Mouse (Mus musculus) lung, embryonic 15.5 days (tissue): ENCODE results near the gene Ptprh. TPM values are rescaled to one million over a fixed set of nuclear protein-coding genes. Genes with fewer than 3 reads are reported as not detected.

Source experiments
- ATAC-seq: fragments of 200-750 bp; cut with Nextera tagmentation; 2 replicates; pipeline ENCODE4 v1.8.0; 2017; ENCODE audit warnings: moderate number of reproducible peaks, borderline replicate concordance; ENCODE audit not compliant: low FRiP score, low TSS enrichment; ENCODE audit errors: extremely low read depth
- H3K27ac ChIP-seq: fragments of 300-500 bp; sonication (generic); 2 replicates; pipeline ENCODE4 v1.5.1; 2015; ENCODE audit warnings: moderate library complexity, mild to moderate bottlenecking, inconsistent platforms
- H3K27me3 ChIP-seq: fragments of 300-500 bp; sonication (generic); 2 replicates; pipeline ENCODE4 v1.6.1; 2015; ENCODE audit warnings: inconsistent platforms
- H3K36me3 ChIP-seq: fragments of 300-500 bp; sonication (generic); 2 replicates; pipeline ENCODE4 v1.6.1; 2015; ENCODE audit warnings: inconsistent platforms
- H3K4me1 ChIP-seq: fragments of 300-500 bp; sonication (generic); 2 replicates; pipeline ENCODE4 v1.6.1; 2015; ENCODE audit warnings: inconsistent platforms
- H3K4me2 ChIP-seq: fragments of 300-500 bp; sonication (generic); 2 replicates; pipeline ENCODE4 v1.6.1; 2015; ENCODE audit warnings: inconsistent platforms, mild to moderate bottlenecking, moderate library complexity
- H3K4me3 ChIP-seq: fragments of 300-500 bp; sonication (generic); 2 replicates; pipeline ENCODE4 v1.5.1; 2015; ENCODE audit warnings: mild to moderate bottlenecking, inconsistent platforms
- H3K9ac ChIP-seq: fragments of 300-500 bp; sonication (generic); 2 replicates; pipeline ENCODE4 v1.6.1; 2015; ENCODE audit warnings: inconsistent platforms
- H3K9me3 ChIP-seq: fragments of 300-500 bp; sonication (generic); 2 replicates; pipeline ENCODE4 v1.6.1; 2016; ENCODE audit warnings: inconsistent platforms
- WGBS: fragments of 180-500 bp; shearing (Covaris S2); methylation state at CpG from one replicate; pipeline ENCODE4 v1.1.7; 2015; 5-methylcytosine and 5-hydroxymethylcytosine counted together
- polyA plus RNA-seq: library from polyadenylated mRNA; unstranded; fragments of >200 nt; fragmentation: Nextera tagmentation; extraction: Ambion mirVana; gene quantifications from 2 replicates; pipeline ENCODE4 v1.2.1, GENCODE M21; 2015

Gene Ptprh
- polyA plus RNA-seq, result not detected in 2 replicates

DNA sequence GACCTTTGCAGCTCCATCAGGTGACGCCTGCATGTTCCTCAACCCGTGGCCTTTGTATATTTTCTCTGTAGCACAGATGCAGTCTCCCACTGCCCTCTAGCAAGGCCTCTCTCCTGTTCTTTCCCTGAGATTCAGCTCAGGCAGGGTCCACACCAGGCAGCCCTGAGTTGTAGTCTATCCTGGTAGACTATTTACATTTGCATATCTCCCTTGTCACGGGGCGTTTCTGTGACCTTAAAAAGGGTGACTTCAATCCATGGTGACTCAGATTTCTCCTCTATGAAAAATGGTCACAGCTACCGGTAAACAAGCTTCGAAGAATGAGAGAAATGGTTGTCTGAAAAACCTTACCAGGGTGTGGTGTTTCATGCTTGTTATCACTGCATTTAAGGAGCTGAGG lies at the start of gene Ptprh:
Gene Ptprh (minus strand): TSS at position 169 of the 400 bp plus-strand sequence.
- no peak for ATAC-seq
- Histone ChIP-seq H3K4me2 (no peak within 1 kb of the TSS), H3K9ac (no peak within 1 kb of the TSS), H3K9me3 (no peaks in the 10 kb centered on the region), H3K36me3 (no peaks in the 10 kb centered on the region), H3K4me3 (no peak within 1 kb of the TSS), H3K27ac (no peak within 1 kb of the TSS), H3K27me3 (no peaks in the 10 kb centered on the region), H3K4me1 (no peaks in the 10 kb centered on the region)
- 43% methylated on average over 6 of the region's 6 CpGs for WGBS

DNA sequence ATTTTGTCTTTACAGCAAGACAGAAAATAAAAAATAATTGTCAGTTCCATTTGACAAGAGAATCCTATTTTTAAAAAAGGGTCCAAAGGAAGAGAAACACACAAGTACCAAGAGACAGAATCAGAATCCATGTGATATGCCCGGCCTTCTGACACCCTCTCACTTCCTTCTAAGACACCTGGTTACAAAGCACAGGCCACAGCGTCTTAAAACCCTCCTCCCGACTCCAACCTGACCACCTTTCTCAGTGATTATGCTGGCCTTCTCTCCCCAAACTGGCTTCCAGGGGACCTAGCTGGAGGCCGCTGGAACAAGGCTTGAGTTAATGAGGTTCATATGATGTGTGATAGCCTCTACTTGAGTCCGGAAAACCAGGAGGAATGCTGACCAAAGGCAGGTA lies 49.5 kb upstream of the Ptprh start:
- H3K27me3 ChIP-seq, result no peaks in the 10 kb centered on the region
- no peak overlapping the region for H3K9ac ChIP-seq
- no peaks in the 10 kb centered on the region for H3K9me3 ChIP-seq
- no peak for ATAC-seq
- H3K4me3 ChIP-seq, result no peak overlapping the region
- H3K36me3 ChIP-seq, result 0 out of 2 replicates have a peak, but pooled peaks cover 4% of the 10 kb centered on the region
- no peak overlapping the region for H3K27ac ChIP-seq
- WGBS, result 73% methylated on average over 5 of the region's 5 CpGs
- H3K4me2 ChIP-seq, result no peak overlapping the region
- peaks cover 37% of the 10 kb centered on the region for H3K4me1 ChIP-seq

- ATAC-seq, result no peak
Observed at GRCm38 (mm10) chr7:4652726-4653125, 48.9 kb upstream of the Ptprh start.

DNA sequence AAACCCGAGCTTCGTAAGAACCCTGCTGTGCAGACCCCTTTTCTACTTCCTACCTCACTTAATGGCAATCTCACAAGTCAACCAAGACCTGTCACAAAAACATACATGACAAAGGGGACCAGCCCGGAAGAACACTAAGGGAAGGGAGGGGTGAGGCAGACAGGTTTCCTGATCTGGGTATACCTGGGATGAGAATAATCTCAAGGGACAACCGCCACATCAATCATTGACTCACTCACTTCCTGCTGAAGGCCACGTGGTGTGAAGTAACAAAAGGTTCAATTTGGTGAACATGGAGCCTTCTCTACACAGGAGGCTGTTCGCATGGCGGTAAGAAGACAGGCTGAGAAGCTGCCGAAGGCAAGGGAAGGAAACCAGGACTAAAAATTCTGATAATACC lies 47.7 kb upstream of the Ptprh start:
- Histone ChIP-seq H3K36me3 (peaks cover 5% of the 10 kb centered on the region; the same call in 1 of the 2 replicates), H3K9me3 (no peaks in the 10 kb centered on the region), H3K4me1 (peaks cover 22% of the 10 kb centered on the region), H3K9ac (no peak overlapping the region), H3K27me3 (no peaks in the 10 kb centered on the region), H3K27ac (no peak overlapping the region), H3K4me3 (no peak overlapping the region), H3K4me2 (no peak overlapping the region)
- ATAC-seq, result no peak; the same call in 1 of the 2 replicates
- WGBS, result 68% methylated on average over 8 of the region's 8 CpGs

More at GRCm38 (mm10) chr7:4652726-4653125, 48.9 kb upstream of the Ptprh start:
- no peaks in the 10 kb centered on the region for H3K27me3 ChIP-seq
- H3K4me3 ChIP-seq, result no peak overlapping the region
- H3K36me3 ChIP-seq, result 0 out of 2 replicates have a peak, but pooled peaks cover 4% of the 10 kb centered on the region
- no peak overlapping the region for H3K9ac ChIP-seq
- H3K4me2 ChIP-seq, result no peak overlapping the region
- H3K4me1 ChIP-seq, result peaks cover 33% of the 10 kb centered on the region
- 77% methylated on average over 5 of the region's 5 CpGs for WGBS
- H3K9me3 ChIP-seq, result no peaks in the 10 kb centered on the region
- H3K27ac ChIP-seq, result no peak overlapping the region

GRCm38 (mm10) chr7:4647992-4648391 lies 44.2 kb upstream of the Ptprh start:
- H3K9me3 ChIP-seq, result no peaks in the 10 kb centered on the region
- H3K27me3 ChIP-seq, result no peaks in the 10 kb centered on the region
- H3K27ac ChIP-seq, result no peak overlapping the region
- no peak overlapping the region for H3K4me2 ChIP-seq
- no peak for ATAC-seq
- H3K4me1 ChIP-seq, result no peaks in the 10 kb centered on the region
- no peak overlapping the region for H3K9ac ChIP-seq
- H3K4me3 ChIP-seq, result no peak overlapping the region
- peaks cover 39% of the 10 kb centered on the region for H3K36me3 ChIP-seq
- 81% methylated on average over 2 of the region's 2 CpGs for WGBS

GRCm38 (mm10) chr7:4647291-4647690 lies 43.5 kb upstream of the Ptprh start:
- peaks cover 44% of the 10 kb centered on the region for H3K36me3 ChIP-seq
- H3K4me1 ChIP-seq, result no peaks in the 10 kb centered on the region
- no peak overlapping the region for H3K4me2 ChIP-seq
- no peak overlapping the region for H3K4me3 ChIP-seq
- WGBS, result 41% methylated on average over 6 of the region's 6 CpGs
- no peak overlapping the region for H3K9ac ChIP-seq
- H3K27ac ChIP-seq, result no peak overlapping the region
- H3K9me3 ChIP-seq, result no peaks in the 10 kb centered on the region
- no peak for ATAC-seq
- H3K27me3 ChIP-seq, result no peaks in the 10 kb centered on the region

- Histone ChIP-seq H3K4me1 (no peaks in the 10 kb centered on the region), H3K4me3 (no peak overlapping the region), H3K27ac (0 out of 2 replicates have a peak overlapping the region, but pooled peaks have one; percentile 4), H3K9me3 (no peaks in the 10 kb centered on the region), H3K9ac (no peak overlapping the region), H3K36me3 (peaks cover 49% of the 10 kb centered on the region), H3K4me2 (no peak overlapping the region), H3K27me3 (no peaks in the 10 kb centered on the region)
- no peak for ATAC-seq
- 84% methylated on average over 3 of the region's 3 CpGs for WGBS
Observed at GRCm38 (mm10) chr7:4646806-4647205, 43.0 kb upstream of the Ptprh start.

DNA sequence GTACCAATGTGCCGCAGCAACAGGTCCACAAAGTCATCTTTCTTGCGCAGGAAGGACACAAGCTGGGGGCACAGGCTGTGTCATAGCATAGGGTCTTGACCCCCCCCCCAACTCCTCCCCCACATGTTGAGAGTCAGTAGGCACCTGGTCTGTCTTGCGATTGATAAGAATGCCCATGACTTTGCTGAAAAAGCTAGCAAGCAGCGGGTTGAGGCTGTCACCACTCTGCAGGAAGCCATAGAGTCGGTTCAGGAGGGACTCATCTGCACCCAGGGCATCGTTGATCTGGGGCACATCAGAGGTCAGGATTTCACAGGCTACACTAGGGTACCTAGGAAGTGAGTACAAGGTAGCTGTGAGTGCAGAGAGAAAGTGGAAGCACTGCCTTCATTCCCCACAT lies 39.4 kb upstream of the Ptprh start:
- no peaks in the 10 kb centered on the region for H3K27me3 ChIP-seq
- ATAC-seq, result no peak

DNA sequence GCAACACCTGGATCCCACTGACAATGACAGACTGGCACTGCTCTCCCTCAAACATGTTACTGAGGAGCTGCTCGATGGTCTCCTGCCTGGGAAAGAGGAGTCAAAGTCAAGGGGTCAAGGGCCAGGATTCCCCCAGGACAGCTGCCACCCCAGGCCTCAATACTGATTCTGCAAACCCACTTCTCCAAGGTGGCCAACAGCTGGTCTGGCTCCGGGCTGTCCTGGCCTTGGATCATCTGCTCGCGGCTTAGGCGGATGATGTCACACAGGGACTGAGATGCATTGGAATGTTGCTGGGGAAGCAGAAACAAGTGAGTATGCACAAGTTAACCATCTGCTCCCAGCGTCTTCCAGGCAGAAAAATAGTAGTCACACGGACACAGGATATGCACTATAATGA lies 38.1 kb upstream of the Ptprh start:
- Histone ChIP-seq H3K36me3 (peaks cover 84% of the 10 kb centered on the region), H3K9me3 (no peaks in the 10 kb centered on the region), H3K27ac (no peak overlapping the region), H3K27me3 (no peaks in the 10 kb centered on the region), H3K9ac (no peak overlapping the region), H3K4me1 (no peaks in the 10 kb centered on the region), H3K4me3 (no peak overlapping the region), H3K4me2 (no peak overlapping the region)
- no peak for ATAC-seq
- WGBS, result 85% methylated on average over 7 of the region's 7 CpGs

More for the DNA sequence above, 39.4 kb upstream of the Ptprh start:
- Histone ChIP-seq H3K4me2 (no peak overlapping the region), H3K4me3 (no peak overlapping the region), H3K4me1 (no peaks in the 10 kb centered on the region), H3K9me3 (no peaks in the 10 kb centered on the region), H3K9ac (no peak overlapping the region), H3K36me3 (peaks cover 75% of the 10 kb centered on the region), H3K27ac (no peak overlapping the region)
- 90% methylated on average over 6 of the region's 6 CpGs for WGBS

DNA sequence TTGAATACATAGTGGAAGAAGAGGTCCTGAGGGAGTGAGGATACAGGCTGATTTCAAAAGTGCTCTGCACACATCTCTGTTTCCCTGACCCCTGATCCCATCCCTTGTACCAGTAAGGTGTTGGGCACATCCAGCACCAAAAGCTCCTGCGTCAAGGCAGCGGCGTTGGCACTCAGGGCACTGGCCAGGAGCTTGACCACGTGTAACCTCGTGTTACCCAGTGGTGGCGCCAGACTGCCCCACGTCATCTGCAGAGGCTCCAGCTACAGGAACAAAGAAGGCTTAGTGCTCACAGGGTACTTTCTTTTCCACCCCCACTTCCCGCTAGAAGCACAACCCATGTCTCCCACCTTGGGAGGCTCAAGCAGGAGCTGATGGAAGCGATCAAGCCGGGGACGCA lies 37.3 kb upstream of the Ptprh start:
- 80% methylated on average over 11 of the region's 11 CpGs for WGBS
- no peaks in the 10 kb centered on the region for H3K27me3 ChIP-seq
- H3K4me1 ChIP-seq, result no peaks in the 10 kb centered on the region

DNA sequence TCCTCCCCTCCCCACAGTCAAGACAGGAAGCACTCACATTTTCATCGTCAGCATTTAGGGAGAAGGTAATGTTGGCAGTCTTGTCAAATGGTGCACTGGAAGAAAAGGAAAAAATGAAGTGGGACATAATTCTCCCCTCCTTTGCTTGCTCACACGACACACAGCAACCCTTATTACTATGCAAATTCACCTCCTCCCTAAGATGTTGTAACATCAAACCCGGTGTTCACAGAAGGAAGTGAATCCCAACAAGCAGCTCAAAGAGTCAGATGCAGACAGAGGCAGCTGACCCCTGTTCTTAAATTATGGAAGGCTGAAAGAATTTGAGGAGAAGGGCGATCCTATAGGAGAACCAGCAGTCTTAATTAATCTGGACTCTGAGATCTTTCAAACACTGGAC lies 32.3 kb upstream of the Ptprh start:
- 83% methylated on average over 4 of the region's 4 CpGs for WGBS
- Histone ChIP-seq H3K9ac (no peak overlapping the region), H3K4me3 (no peak overlapping the region), H3K27ac (no peak overlapping the region), H3K4me1 (no peaks in the 10 kb centered on the region), H3K27me3 (no peaks in the 10 kb centered on the region), H3K9me3 (no peaks in the 10 kb centered on the region), H3K4me2 (no peak overlapping the region), H3K36me3 (peaks cover 80% of the 10 kb centered on the region)
- ATAC-seq, result no peak

More for the DNA sequence above, 37.3 kb upstream of the Ptprh start:
- Histone ChIP-seq H3K4me2 (no peak overlapping the region), H3K9me3 (no peaks in the 10 kb centered on the region), H3K36me3 (peaks cover 84% of the 10 kb centered on the region), H3K4me3 (no peak overlapping the region), H3K27ac (no peak overlapping the region), H3K9ac (no peak overlapping the region)
- no peak for ATAC-seq

DNA sequence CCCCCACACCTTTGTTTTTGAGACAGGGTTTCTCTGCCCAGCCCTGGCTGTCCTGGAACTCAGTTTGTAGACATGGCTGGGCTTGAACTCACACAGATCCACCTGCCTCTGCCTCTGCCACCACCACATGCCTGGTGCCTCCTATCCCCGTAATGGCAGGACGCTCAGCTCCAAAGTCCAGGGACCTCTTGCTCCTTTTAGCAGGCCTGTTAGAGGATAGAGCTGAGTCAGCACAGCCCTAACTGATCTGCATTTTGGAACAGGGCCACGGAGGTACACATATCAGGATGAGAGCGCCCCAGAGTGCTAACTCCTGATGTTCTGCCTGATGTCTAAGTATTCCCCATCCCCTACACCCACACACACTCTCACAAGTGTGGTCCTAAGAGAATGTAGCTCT lies 27.2 kb upstream of the Ptprh start, which contains the start of gene Tmem86b:
Gene Tmem86b (minus strand): TSS at position 392 of the 400 bp plus-strand sequence.
- Histone ChIP-seq H3K27me3 (no peaks in the 10 kb centered on the region), H3K27ac (no peak within 1 kb of the TSS), H3K9me3 (no peaks in the 10 kb centered on the region), H3K9ac (no peak within 1 kb of the TSS), H3K4me3 (no peak within 1 kb of the TSS), H3K4me2 (no peak within 1 kb of the TSS), H3K36me3 (peaks cover 59% of the 10 kb centered on the region), H3K4me1 (no peaks in the 10 kb centered on the region)
- 89% methylated on average over 4 of the region's 4 CpGs for WGBS
- no peak; the same call in 1 of the 2 replicates for ATAC-seq

DNA sequence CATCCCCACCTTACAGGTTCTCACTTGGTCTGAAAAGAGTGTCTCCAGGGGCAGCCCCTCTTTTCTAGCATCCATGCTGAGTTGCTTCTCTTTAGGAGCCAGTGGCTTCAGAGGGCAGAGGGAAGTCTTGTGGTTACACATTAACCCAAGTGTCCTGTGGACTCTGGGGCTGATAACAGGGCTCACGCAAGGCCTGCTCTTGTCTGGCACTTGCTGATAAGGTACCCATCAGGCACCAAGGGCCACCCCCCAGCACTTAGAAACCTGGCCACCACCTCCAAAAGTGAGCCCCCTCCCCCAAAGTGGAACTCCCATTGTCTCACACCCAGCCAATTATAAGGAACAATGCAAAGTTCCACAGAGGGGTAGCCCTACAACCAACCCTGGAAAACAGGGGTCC lies 26.4 kb upstream of the Ptprh start:
- Histone ChIP-seq H3K9ac (no peak overlapping the region), H3K9me3 (no peaks in the 10 kb centered on the region), H3K27me3 (no peaks in the 10 kb centered on the region), H3K4me1 (no peaks in the 10 kb centered on the region), H3K36me3 (peaks cover 52% of the 10 kb centered on the region), H3K4me3 (no peak overlapping the region), H3K27ac (no peak overlapping the region), H3K4me2 (no peak overlapping the region)
- ATAC-seq, result peak; percentile 57; the same call in 1 of the 2 replicates
- WGBS, result 71% methylated on average over 1 of the region's 1 CpGs
